Mouse (Mus musculus) embryo, embryonic 11.5 days (tissue): ENCODE measurements around the gene Snx9.

Experiments used
- DNase-seq: peaks from one replicate; pipeline ENCODE4 v3.0.0-alpha.2; 2012; ENCODE audit warnings: low read depth, low spot score

The Snx9 gene

DNA sequence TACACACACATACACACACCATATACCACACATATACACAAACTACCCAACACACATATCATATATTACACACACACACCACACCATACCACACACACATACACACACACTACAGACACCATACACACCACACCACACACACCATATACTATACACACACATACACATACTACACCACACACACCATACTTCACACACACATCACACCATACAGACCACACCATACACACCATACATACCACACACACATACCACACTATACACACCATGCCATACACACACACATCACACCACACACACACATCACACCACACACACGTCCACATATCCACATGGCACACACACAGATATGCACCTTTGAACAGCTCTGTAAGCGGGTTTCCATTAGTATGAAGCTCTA, 34.3 kb upstream of the Snx9 start:
- DNase-seq, result no peak

GRCm38 (mm10) chr17:5807847-5808386, 33.2 kb upstream of the Snx9 start:
- no peak for DNase-seq

DNA sequence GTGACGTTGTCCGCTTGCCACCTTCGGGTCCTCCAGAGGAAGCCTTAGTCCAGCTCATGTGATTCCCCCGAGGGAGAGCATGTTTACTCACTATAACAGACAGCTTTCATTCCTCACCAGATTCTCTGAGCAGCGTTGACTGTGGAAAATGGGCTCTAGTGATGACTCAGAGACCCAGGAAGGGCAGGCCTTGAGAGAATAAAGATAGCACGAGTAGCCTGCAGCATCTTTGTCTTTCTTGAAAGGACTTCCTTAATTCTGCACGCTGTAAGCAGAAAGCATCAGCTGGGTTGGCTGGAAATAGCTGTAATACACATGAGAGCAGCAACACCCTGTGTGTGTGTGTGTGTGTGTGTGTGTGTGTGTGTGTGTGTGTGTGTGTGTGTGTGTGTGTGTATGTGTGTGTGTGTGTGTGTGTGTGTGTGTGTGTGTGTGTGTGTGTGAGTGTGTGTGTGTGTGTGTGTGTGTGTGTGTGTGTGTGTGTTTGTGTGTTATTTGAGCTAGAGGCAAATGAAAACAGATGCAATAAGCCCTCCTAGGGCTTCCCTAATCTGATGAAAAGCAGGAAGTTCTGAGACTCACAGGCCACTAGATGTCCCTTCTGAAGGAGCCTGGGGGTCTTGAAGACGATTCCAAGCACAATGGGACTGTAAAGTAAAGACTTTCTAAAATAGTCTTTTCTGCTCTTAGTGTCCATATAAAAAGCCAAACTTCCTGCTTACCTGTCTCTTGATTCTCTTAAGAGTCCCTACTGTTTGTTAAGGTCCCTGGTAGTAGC, 27.1 kb upstream of the Snx9 start:
- no peak for DNase-seq

GRCm38 (mm10) chr17:5814641-5814920, 26.5 kb upstream of the Snx9 start:
- DNase-seq, result no peak

GRCm38 (mm10) chr17:5817871-5818270, 23.3 kb upstream of the Snx9 start:
- DNase-seq, result no peak

DNA sequence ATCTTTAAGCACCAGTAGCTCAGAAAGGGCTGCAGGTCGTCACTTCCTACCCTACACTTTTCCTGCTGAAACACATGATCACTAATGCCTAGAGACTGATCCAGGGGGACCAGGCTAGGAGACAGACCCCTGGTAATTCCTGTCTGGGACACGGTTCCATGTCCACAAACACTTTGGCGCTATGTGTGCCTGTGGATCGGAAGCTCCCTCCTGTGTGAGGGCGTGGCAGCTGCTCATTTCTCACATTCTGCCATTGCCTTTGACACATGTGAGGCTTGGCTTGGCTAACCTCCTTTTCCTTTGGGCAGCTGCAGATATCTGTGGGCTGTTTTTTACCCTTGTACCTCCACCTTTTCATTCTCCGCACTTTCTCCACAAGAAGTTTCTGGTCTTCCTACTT, 22.0 kb upstream of the Snx9 start:
- DNase-seq, result no peak

DNA sequence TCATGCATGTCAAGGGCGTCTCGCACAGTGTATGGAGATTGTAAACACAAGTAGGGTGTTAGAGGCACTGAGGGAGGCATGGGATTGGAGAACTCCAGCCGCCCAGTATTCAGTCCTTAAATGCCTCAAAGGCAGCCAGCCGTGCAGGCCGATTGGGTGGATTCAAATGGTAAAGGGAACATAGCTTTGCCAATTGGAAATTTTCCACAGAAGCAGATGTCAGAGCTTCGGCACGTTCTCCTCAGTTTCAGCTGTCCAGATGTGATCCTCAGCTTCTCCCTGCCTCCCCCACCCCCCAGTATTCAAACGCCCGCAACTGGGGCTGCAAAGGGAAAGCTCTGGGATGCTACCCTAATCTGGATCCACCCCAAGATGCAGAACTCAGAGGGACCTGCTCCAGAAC, 21.3 kb upstream of the Snx9 start:
- DNase-seq, result no peak

GRCm38 (mm10) chr17:5822541-5822940, 18.6 kb upstream of the Snx9 start:
- no peak for DNase-seq

DNA sequence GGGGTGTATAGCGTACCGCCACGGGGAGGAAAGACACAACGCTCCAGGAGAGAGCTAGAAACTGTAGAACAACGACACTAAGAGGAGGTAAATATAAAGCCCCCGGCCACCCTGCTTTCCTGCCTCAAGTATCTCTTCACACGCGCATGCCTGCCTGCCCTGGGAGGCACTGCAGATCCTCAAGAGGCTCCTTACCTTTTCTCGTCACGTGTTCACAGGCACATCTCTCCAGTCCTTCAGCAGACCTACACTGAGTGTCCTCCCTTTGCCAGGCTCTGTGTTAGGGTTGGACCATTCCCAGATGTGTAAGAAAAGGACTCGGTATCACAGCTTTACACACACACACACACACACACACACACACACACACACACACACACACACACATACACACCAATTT, 18.1 kb upstream of the Snx9 start:
- no peak for DNase-seq

- no peak for DNase-seq
These were observed 13.1 kb upstream of the Snx9 start for GRCm38 (mm10) chr17:5827836-5828582.

- no peak for DNase-seq
These were observed 12.6 kb upstream of the Snx9 start for GRCm38 (mm10) chr17:5828583-5828836.

DNA sequence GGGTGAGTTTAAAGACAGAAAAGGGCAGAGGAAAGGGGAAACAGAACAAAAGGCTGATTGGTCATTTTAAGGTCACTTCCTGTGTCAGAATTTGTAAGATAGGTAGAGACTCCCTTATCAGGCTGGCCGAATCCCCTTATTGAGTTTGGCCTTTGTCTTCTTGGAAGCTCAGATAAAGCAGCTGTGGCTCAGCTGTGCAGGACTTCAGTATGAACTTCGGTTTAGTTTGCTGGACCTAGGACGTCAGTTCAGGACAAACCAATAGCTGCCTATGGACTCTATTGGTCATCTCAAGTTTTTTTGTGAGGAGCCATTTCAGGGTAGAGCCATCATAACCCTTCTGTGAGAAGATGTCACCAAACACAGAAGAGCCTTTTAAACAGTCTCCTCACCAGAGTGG, 12.2 kb upstream of the Snx9 start:
- no peak for DNase-seq

GRCm38 (mm10) chr17:5829930-5830329, 11.2 kb upstream of the Snx9 start:
- DNase-seq, result no peak

GRCm38 (mm10) chr17:5830382-5830781, 10.7 kb upstream of the Snx9 start:
- DNase-seq, result no peak

- no peak for DNase-seq
These were observed 10.3 kb upstream of the Snx9 start for GRCm38 (mm10) chr17:5830832-5831231.

GRCm38 (mm10) chr17:5831257-5831806, 9.8 kb upstream of the Snx9 start:
- no peak for DNase-seq

DNA sequence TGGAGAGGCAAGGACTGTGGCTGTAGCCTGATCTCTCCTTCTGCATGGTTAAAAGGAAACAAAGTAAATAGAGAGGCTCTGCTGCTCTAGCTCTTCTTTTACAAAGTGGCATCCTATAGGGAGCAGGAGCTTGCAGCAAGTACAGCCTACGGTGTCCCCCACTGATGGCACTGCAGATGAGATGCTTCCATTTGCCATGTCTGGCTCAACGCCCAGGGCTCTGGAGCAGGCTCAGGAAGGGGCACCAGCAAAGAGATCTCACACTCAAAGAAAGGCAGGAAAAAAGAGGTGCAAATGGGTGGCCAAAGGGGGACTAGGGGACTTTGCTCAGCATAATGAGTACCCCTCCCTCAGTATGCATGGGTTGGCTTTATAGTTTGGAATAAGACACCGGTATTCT, 7.0 kb upstream of the Snx9 start:
- no peak for DNase-seq

GRCm38 (mm10) chr17:5834798-5835328, 6.3 kb upstream of the Snx9 start:
- no peak for DNase-seq

DNA sequence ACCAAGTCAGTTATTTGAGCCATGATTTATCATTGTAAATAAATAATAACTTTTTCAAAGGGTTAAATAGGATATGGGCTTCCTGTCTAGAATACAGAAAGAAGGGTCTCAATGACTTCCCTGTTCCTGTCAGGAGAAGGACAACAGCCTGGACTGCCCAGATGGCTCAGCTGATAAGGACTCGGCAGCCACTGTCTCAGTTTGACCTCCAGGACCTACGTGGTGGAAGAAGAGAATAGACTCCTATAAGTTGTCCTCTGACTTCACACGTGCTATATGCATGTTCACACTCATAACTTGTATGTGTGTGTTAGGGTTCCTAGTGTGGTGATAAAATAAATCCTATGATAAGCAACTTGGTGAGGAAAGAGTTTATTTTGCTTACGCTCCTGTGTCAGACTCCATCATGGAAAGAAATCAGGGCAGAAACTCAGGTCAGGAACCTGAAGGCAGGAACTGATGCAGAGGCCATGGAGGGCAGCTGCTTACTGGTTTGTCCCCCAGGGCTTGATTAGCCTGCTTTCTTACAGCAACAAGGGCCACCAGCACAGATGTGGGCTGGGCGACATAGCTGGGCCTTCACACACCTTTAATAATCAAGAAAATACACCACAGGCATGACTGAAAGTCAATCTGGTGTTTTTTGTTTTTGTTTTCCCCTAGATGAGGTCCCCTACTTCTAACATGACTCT, 1.4 kb upstream of the Snx9 start:
- DNase-seq, result no peak

DNA sequence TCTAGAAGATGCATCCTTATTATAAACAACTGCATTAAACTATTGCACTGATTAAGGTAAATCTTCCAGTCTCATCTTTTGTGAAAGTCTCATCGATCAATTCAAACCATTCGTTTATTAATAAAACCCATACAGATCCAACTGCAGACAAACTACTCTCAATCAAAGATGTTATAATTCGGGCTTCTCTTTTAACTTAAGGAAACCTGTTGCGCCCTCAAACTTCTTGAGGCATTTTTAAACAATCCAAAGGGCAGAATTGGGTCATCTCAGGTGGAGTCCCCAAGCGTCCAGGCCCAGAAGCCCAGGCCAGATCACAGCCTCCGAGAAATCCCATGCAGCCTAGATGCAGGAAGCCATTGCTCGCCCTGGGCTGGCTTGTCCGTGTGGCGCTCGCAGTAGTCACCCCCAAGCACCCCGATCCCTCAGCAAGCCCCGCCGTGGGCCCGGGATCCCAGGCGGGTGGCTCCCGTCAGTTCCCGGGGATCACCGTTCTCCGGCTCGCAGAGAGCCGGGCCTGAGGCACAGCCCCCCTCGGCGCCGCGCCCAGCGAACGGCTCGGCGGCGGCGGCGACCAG, 490 bp upstream of the Snx9 start:
- DNase-seq, result peak; percentile 40

- no peak for DNase-seq
These were observed 779 bp downstream of the Snx9 start for GRCm38 (mm10) chr17:5841943-5842273.

DNA sequence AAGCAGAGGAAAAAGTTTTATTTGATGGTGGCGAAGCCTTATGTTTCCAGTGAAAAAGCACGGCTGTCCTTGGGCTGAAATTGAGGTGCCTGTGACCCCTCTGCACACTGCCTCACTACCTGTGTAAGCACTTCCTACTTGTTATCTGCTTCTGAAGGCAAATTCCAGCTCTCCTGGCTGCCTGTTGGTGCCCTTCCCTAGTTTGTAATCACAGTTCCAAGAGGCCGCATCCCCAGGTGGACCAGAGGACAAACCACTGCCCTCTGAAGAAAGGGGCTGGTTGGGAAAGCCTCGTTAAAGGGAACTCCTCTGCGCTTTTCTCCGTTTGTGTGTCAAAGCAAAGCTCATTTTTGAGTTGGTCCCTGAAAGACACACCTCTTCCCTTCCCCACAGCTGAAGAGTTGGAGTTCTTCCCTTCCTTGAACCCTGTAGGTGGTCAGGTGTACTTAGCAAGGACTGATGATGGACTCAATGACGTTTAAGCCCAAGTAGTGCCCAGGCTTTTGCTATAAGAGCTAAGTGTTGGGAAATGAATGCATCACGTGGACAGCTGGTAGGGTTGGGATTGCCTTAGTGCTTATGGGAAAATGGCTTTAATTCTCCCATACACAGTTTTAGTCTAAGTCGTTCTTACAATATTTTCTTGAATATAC, 2.0 kb downstream of the Snx9 start:
- DNase-seq, result no peak
